Mouse (Mus musculus) right cerebral cortex, postnatal 10 days (tissue): ENCODE results near the gene Hipk1.
A peak's percentile ranks its signal among the peaks of the same experiment; 100 is the strongest.

Experiments used
- DNase-seq, 2 experiments: peaks; one replicate each; pipeline ENCODE4 v3.0.0; 2021; ENCODE audit warnings: low spot score in 2 of 2

Hipk1 gene

DNA sequence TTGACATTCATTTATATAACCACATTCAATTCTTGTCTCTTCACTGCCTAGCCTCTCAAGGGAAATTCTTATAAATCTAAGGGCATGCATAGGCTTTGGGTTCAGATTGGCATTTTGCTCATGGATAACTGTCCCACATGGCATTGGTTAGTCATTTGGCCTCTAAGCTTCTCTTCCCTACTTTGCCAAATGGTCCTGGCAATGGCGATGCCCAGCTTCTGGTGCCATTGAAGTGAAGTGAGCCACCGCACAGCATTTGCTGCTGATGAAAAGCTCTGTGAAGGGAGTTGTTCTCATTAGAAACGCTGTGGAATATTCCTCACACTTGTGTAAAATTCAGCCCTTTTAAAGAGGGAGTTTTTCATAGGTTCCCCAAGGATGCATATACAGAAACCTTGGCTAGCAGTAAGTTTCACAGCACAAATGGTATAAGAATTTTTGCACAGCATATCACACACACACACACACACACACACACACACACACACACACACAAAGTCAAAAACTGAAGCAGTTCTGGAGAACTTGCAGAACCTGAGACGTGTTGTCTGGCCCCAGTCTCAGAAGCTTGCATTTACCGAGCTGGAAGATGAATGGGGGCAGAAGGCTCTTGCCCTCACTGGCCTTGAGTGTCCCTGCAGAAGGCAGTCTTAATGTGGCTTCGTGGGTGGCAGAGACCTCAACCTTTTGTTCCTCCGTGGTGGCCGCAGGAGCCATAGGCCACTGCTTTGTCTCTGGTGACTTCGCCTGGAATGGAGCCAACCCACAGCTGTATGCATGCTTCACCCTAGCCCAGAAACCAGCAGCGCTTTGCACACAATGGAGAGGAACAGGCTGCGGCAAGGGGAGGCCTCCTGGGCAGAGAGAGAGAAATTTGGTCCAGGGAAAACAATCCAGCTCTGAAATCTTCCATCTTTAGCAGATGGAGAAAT is 75.3 kb downstream of the Hipk1 start:
- DNase-seq: peak; percentile 61 to 63

DNA sequence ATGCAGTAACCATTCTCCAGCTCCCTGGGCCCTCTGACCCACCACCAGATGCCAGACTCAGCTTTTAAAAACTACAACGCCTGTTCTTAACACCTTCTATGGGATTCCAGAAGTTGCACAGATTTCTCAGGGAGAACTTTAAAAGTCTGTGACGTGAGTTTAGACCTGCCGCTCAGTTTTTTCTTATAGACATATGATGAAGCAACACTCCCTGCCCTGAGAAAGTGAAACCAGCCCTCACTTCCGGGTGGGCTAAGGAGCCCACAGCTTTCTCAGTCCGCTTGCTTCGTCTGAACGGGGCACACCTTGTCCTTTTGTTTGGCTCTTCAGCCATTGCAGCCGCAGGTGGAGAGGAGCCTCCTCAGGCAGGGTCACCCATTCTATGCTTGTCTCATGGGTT is 76.4 kb downstream of the Hipk1 start:
- DNase-seq: peak; percentile 15 to 19

DNA sequence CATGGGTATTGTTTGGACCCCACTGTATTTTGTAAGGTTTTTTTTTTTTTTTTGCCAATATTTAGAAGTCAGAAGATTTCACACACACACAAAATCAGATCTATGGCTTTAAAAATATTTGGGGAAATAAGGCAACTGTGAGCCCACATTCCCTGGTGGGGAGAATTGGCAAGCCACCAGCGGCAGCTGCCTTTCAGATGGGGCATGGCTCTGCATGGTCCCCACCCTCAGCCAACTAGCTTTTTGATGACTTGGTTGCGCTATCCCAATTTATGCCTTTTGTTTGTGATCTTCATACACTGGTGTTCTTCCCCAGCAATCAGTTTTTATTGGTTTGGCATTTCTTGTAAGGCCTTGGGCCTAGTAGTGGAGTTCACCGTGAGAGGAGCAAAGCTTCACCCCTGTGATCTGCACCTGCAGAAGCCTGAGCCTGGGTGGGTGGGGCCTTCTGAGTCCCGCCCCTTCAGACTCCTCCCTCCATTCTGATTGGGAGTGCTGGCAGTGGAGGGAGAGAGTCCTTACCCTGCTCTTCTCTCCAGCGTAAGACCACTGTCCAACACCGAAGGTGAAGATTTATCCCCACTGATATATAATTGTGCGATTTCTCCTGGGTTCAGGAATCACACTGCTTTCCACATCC is 77.0 kb downstream of the Hipk1 start:
- DNase-seq: peak in 1 of 2 experiments; percentile 18

DNA sequence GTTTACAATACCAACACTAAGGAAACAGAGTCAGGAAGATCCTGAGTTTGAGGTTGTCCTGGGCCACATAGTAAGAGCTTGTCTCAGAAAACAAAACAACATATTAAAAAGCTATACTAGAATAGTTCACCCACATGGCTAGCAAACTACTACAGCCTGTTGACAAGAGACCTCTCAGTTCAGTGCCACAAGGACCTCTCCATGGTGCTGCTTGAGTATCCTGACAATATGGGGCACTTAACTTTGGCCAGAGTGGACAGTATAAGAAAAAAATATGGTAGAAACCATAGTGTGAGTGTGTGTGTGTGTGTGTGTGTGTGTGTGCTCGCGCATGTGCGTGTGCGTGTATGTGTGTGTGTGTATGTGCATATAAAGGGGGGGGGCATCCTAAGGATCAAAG is 79.2 kb downstream of the Hipk1 start:
- DNase-seq: peak in 1 of 2 experiments; percentile 2

DNA sequence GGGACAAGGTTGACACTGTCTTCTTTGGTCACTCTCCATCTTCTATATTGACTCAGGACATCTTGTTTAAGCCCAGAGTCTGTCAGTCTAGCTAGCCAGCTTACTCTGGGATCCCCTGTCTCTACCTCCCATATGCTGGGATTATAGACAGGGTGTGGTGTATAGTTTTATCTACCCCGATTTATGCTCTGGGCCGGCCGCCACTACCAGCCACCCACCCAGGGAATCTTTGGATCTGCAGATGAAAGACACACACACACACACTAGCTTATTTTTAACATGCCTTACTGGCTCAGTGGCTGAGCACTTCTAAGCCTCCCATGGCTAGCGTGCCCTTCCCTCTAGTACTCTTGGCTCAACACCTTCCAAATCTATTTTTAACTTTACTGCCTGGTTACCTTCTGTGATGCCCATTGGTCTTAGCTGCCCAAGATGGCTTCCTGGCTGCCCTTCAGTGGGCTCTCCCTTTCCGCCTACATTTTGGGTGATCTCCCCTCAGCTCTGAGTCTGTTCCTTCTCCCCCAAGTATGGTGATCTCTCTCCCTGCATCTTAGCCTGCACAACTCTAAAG is 81.8 kb downstream of the Hipk1 start:
- peak in 1 of 2 experiments; percentile 31 for DNase-seq

DNA sequence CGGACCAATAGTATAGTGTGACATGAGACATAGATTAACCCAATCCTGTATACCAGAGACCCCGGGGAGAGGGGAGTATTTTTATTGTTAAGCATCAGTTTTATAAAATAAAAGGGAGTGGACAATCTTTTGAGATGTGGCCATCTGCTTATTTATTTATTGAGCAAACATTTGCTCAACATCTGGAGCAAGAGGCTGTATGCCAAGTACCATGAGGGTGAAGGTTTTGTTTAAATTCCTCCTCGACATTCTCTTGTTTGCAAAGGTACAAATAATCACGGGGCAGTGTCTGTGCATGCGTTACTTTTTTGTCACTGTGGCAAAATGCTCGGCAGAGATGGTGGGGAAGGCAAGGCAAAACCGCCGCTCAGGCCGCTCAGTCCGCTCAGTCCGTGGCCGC is 85.9 kb downstream of the Hipk1 start:
- DNase-seq: peak in 1 of 2 experiments; percentile 11

DNA sequence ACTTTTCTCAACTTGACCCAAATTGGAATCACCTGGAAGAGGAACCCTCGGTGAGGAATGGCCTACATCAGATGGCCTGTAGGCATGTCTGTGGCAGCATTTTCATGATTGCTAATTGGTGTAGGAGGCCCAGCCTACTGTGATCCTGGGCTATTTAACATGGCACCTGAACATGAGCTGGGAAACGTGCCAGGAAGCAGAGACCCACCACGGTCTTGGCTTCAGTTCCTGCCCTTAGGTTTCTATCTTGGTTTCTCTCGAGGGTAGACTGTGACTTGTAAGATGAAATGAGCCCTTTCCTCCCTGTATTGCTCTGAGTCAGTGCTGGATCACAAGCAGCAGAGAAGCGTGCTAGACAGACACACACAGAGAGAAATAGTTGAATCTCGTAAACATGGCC is 86.7 kb downstream of the Hipk1 start:
- DNase-seq: peak in 1 of 2 experiments; percentile 12

DNA sequence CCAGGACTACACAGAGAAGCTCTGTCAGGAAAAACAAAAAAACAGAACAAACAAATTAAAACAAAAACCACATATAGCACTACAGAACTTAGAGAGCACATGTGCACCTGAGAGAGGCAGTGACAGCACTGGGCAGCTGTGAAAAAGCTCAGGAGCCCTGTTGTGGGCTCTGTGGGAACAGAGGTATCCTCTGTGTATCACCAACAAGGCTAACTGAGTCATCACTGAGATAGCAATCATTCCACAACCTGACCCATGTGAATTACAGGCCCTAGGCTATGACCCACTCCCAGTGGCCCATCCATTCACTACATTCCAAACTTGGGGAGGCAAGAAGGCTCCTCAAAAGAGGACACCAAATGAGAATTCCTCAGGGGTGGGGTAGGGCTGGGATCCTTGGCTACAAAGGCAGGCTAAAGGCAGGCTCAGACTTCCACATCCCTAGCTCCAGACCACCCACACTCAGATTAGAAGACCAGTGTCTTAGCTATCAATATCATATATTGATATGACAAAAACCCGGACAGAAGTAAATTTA is 94.9 kb downstream of the Hipk1 start:
- DNase-seq: no peak

DNA sequence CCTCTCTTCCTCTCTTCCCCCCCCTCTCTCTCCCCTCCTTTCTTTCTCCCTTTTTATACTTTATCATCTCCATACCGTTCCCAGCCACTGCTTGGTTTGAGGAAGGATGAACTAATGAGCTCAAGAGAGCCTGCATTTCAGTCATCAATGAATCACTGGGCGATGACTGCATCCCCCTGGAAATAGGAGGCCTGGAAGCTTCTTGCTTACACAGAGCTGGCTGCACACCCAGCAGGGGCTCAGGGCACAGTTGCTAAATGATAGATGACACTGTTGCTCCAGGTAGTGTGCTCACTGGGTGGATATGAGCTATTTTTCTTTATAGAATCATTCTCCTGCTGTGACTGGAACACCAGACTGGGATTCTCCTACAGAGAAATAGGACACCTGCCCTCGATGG is 95.8 kb downstream of the Hipk1 start:
- DNase-seq: no peak

DNA sequence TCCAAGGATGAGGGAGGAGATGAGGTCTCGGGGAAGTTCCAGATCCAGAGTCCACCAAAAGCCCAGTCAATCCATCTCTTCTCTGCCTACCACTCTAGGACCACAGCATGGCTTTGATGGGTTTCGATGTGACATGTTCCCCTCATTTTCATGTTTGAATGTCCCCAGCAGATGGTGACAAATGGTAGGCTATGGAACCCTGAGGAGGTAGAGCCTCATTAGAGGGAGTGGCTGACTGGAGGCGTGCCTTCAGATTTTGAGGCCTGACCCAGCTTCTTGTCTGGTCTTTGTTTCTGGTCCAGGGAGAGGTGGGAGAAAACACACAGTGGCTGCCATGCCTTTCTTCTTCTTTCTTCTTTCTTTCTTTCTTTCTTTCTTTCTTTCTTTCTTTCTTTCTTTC is 100.9 kb downstream of the Hipk1 start:
- DNase-seq: no peak
